Mouse (Mus musculus) spleen, adult 18-20 months (tissue): ENCODE measurements around the gene Fat1.

Experiments used
- DNase-seq, 2 experiments: peaks; one replicate each; pipeline ENCODE4 v3.0.0; 2022; ENCODE audit warnings: mixed read lengths in 2 of 2

Fat1 gene

DNA sequence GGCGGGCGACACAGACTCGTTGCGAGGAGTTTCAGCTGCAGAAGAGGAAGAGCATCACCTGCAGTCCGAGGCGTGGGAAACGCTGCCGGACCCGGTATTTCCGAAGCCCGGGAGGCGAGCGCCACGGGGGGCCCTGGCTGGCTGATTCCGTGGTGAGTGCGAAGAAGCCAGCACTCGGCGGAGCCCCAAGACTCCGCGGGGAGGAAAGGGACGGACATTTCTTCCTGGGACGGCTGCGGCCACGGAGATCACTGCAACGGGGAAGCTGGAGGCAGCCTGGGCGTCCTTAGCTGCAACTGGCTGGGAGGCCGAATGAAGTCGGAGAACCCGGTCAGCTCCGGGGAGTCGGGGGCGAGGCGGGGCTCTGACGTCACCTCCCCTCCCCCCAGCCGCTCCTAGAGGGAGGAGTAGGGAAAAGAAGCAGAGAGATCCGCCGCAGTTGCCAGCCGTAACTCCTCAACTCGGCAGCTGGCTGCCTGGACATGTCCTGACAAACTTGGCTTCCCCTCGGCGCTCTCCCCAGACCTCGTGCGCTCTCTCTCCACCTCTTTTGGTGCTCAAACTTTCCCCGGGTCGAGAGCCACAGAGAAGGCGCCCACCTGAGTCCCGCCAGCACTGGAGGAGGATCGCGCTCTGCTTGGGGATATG is at the start of gene Fat1:
Gene Fat1 (plus strand): TSS at position 598 of the 648 bp plus-strand sequence.
- peak in 1 of 2 experiments; percentile 6 for DNase-seq

DNA sequence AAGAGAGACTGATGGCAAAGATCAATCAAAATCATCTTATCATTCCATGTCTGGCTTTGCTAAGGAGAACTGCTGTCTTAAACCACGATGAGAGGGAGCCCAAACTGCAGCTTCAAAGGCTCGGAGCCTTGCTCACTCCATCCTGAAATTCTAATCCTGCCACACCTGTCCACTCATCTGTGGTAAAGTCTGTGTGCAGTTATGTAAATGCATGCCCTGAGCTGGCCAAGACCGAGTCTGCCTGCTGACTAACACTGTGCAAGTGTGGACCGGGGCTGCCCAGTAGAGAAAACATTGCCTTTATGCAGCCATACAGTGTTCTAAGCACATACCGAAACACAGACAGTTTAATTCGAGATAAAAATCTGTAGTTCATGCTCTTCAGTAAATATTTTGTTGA is 40.6 kb upstream of the Fat1 start:
- no peak for DNase-seq

DNA sequence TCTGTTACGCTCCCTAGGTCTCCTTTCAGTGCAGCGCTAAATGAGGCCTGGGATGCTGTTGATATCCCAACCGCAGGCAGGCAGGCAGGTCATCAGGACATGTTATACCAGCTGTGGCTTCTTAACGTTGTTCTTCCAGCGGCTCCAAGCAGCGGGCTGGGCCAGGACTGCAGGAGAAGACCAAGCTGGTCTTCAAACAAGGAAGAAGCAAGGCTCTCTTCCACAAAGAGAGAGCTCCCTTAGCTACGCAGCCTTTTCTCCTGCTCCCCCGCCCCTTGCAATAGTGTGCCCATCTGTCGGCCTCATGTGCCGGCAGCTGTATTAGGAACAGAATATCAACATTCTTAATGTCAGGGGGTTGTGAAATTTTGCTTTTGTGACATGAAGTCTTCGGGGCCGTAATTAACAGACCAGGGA is 35.7 kb upstream of the Fat1 start:
- no peak for DNase-seq

DNA sequence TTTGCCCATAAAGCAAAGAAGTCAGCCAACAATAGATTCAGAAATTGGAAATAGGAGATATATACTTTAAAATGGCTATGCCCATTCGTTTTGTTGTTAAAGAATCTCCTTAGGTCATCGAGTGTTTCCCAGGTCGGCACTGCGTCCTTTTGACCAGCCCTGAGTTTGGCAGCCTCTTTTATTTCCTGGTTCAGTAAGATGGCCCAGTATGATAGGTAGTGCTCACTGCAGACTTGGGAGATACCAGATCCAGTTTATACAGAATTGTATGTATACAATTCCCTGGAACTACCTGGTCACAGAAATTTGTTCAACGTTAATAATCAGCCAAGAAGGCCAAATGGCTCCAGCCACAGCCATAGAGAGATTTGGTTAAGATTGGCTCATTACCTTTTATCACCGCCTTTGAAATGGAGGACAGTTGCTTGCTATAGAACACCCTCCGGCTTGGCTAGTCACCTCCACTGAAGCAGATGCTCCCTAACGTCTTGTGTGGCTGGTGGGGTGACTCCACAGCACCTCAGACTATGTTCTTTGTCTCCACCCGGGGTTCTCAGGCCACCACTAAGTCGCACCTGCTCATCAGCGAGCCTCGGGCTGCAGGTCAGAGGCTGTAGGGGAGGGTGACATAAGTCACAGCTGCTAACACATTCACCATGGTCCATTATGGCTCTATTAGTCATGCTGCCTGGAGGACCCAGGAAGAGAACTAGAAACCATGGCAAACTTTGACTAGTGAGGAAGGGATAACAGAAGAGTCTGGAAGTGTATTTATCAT is 23.9 kb upstream of the Fat1 start:
- no peak for DNase-seq

- DNase-seq = no peak
Measured at GRCm38 (mm10) chr8:44919487-44920082, 15.7 kb upstream of the Fat1 start.

DNA sequence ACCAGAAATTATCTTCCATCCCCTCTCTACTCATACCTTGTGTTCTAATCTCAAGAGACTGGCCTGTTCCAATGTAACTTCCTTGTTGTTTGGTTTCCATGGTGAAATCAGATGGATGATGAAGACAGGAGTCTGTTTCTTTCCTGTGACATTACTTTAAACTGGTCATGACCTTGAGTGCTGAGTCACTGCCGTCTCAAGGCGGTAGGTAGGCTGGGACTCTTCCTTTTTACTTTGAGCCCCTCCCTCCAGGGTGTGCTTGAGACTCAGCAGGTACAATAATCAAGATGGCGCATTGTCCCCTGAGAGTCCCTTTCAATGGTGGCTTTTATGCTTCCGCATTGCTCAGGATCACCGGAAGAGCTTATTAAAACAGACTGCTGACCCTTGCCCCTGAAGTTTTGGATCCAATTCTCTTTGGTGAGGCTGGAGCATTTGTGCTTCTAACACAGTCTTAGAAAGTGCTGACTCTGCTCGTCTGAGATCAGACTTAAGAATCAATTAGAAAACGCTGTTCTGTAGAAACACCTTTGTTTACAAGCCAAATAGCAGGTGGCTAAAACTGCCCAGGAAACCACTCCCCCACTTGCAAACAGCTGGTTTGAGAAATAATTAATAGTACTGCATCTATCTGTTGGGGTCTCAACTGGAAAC is 14.7 kb upstream of the Fat1 start:
- no peak for DNase-seq

GRCm38 (mm10) chr8:44924995-44925394 is 10.3 kb upstream of the Fat1 start:
- no peak for DNase-seq

DNA sequence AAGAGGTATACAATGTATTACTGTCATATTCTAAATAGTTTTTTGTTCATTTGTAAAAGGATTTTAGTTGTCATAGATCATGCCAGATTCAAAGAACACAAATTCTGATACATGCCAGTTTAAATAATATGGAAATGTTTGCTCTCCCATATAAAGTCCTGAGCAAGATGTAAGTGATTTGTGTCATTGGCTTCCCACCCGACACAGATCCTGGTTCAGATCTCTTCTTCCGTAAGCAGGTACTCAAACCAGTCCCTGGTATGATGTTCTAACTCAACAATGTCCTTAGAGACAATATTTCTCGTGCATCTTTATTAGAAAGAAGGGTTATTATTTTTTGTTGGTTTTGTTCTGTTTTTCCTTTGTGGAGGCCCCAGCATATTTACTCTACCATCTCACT is 5.2 kb upstream of the Fat1 start:
- no peak for DNase-seq

DNA sequence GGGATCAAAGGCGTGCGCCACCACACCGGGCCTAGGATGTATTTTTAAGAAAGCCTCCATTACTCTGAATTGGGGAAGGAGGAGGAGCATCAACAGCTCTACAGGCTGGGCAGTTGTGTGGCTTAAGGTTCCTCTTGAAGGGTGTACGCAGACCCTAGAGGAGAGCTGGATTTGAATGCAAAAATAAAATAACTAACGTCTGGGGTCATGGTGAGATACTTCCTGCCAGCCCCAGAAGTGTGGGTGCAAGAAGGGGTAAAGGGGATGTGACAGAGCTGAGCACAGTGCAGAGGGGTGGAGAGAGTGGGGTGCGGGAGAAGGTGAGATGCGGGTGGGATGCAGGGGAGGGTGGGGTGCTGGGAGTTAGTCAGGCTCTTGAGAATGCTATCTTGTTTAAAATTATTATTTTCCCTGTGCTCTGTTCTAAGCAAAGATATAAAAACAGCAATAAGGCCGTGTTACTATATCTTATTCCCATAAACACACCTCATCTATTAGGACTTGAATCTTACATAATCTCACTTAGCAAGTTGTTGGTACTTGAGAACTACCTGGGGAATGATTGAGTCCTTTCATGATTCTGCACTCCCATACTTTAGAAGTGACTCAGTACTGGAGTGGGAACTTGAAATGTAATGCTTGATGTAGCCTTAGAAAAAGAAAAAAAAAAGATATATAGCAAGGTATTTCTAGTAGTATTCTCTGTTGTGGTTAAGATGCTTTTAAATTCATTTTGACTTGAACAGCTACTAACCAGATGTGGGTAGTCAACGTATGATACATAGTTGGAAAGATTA is 2.5 kb upstream of the Fat1 start:
- no peak for DNase-seq

DNA sequence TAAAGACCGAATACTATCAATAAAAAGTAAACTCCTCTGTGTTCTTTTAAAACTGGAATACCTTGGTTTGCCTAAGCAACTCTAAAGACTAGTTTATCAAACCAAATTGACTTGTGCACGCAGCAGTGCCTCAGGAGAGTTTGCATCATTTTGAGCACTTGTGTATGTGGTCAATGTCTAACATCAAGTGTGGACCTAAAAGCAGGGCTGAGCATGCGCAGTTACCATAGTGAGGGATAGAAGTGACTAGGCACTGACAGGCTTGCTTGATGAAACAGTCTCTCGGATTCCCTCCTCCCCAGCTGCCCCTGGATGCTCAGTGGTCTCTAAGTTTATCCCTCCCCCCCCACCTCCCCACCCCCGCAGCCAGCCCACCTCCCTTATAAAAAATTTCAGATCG is 1.8 kb upstream of the Fat1 start:
- DNase-seq = no peak

- DNase-seq = no peak
Measured at GRCm38 (mm10) chr8:44934416-44934815, 831 bp upstream of the Fat1 start.

- DNase-seq = peak in 1 of 2 experiments; percentile 18
Measured at GRCm38 (mm10) chr8:44935741-44936140, 494 bp downstream of the Fat1 start.

DNA sequence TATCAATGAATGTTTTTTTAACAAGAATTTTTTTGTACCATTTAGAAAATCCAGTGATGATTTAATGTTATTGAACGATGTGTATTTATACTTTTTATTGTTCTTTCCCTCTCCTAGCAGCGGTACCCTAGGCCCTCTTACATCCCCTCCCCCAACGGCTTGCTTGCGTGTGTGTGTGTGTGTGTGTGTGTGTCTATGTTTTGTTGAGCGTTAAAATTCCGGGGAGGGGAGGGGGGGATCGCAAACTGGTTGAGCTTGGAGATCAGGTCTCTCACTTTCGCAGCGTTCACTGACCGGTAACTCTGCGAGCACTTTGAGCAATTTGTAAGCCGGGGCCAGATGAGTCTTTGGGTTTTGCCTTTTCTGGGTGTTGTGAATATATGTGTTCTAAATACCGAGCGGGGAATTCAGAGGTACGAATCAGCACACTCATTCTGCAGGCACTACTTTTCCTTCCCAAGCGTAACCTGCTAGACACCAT is 1.3 kb downstream of the Fat1 start:
- no peak for DNase-seq

- DNase-seq = no peak
Measured at GRCm38 (mm10) chr8:44937141-44937825, 2.0 kb downstream of the Fat1 start.

DNA sequence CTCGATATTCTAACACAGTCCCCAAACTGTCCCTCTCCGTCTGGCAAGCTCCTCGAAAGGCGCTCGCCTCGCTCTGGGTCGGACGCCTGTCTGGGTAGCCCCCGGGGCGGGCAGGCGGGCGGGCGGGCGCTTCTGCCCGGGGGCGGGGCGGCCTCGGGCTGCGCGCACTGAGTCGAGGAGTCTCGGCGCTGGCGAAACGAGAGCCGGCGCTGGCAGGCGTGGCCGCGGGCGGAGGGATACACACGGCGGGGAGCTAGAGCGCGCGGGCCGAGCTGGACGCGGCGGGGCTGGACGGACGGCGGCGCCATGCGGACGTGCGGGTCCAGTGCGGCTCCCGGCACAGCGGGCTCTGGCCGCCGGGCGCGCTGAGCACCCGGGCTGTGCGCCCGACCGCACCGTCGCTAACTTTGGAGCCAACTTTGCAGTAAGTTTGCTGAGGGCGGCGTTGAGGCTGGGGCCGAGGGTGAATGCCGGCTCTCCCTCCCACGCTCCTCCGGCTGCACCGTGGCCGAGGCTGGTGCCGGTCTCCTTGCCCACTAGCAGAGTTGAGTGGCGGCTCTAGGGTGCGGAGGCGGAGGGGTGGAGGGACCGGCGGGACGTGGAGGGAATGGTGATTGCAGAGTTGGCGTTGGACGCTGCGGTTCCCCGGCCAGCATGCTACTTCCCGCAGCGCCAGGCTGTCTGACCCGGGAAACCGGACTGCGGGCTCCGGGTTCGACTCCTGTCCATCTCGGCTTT is 2.8 kb downstream of the Fat1 start:
- peak in 1 of 2 experiments; percentile 37 for DNase-seq

DNA sequence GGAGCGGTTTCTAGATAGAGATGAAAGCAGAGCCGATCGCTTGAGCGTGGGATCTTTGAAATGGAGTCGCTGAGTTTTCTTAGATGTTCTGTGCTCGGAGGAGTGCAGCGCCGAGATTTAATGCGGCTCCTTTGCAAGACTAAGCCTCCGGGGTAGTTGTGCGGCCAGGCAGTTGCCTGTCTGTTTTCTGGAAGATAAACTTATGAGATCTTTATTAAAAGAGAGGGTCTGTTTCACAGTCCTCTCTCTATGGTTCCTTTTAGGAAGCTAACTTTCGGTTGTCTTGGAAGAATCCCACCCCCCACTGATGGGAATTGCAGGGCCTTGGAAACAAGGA is 3.4 kb downstream of the Fat1 start:
- DNase-seq = no peak

- DNase-seq = no peak
Measured at GRCm38 (mm10) chr8:44945577-44945976, 10.3 kb downstream of the Fat1 start.

DNA sequence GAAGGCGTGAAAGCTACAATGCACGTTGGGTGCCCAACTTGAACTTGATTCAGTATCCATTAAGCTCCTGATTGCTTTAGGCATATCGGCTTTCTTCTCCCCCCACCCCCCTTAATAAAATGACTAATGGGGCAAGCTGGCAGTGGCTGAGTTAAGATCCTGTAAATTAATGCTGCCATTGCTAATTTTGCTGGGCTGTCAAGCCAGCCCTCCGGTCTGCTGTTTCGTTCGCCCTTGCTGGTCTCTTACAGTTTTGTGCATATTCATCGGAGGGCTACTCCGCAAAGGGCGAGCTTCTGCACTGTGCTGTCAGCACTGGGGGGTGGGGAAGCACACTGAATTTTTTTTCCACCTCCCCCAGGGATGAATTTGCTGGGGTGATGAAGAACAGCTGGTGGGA is 13.3 kb downstream of the Fat1 start:
- DNase-seq = no peak

- DNase-seq = no peak
Measured at GRCm38 (mm10) chr8:44960455-44960854, 25.2 kb downstream of the Fat1 start.

DNA sequence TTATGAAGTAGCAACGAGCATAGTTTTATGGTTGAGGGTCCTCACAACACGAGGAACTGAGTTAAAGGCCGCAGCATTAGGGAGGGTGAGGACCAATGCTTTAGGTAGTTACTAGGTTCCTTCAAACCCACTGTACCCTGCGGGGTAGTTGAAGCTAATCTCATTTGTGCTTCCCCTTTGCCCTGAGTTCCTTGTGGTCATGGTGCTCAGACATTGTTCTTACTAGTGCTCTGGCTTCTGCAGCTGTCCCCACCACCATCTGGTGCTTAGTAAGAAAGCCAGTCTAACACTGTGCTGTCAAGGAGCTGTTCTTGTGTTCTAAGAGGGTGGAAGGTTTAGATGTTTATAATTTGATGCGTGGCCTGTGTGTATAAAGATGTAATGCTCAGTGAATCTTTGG is 25.7 kb downstream of the Fat1 start:
- DNase-seq = no peak

DNA sequence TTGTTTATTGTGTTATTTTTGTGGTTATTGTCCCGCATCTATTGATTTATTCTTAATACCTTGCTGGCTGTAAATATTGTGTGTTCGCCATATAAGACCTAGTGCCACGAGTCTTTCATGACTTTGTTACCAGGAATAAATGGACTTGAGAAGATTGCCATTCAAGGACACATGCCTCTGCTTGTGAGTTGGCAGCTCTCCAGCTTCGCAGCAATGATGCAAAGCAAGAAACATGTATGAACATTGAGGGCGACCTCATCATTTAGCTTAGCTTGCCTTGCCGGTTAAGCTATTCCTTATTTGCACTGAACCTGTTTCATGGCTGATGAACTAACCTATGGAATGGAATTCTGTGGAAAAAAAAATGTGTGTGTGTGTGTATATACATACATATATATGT is 26.2 kb downstream of the Fat1 start:
- no peak for DNase-seq
